Mouse (Mus musculus): ENCODE measurements around the gene Zfp870.

The Zfp870 gene

DNA sequence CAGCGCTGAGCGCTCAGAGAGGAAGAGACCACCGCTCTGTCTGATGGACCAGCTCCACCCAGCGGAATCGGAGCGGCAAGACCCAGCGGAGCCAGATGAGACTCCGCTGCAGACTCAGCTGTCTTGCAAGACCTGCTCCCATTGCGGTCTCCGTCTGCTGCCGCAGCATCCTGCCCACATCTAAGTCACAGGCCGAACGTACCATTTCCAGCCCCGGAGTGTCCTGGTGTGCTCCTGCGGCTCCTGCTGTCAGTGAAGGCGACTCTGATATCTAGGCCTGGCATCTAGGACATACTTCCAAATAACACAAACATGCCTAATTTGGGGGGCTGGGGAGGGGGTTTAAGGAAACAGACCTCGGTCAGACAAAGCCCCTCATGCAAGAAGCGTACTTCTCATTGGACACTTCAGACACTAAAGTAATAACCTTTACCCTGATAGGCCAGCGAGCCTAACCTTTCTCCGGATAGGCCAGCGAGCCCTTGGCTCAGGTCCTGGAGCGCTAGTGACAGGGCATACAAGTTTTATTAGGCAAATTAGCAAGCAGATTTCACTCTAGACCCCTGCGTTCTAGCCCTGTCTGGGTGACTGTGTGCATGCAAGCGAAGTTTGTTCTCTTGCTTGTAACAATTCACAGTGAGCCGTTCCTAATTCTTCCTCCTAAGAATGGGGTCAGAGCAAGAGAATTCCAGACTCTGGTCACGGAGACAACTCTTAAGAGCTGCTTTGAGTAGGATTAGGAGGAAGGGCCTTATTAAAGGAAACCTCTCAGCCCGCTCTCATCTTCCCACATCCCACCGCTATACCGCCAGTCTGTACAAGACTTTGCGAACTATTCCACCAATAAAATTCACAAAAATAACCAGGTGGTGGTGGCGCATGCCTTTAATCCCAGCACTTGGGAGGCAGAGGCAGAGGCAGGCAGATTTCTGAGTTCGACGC is at the start of gene Zfp870:
Zfp870 (minus strand) TSS at position 404 of the 942 bp plus-strand sequence.
- peak; percentile 89 for DNase-seq

DNA sequence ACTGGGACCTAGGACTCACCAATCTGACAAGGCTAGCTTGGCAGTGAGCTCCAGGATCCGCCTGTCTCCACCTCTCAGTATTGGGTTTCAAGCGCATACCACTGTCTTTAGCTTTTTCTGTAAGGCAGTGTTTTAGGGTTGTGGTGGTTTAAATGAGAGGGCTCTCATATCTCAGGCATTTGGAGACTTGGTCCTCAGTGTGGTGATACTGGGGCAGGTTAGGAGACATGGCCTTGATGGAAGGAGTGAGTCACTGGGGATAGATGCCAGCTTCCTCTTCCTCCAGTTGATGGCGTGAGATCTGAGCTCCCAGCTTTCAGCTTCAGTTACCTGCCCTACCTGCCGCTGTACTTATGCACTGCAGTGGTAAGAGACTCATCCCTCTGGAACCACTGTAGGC is 48.4 kb upstream of the Zfp870 start:
- no peak for DNase-seq

DNA sequence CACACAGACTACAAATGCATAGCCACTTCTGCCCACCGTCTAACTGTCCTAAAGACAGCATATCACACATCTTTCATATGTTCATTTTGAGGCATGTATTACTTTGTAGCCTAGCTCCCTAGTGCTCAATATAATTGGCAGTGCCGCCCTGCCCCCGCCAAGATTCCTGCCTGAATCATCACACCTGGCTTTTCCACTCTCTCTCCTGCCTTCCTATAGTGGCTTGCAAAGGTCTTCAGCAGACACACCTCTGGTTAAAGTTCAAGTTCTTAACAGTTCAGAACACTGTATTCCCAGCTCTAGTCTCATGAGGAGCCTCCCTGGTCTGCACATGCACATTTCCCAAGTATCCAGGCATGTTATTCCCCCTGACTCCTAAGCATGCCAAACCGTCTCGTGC is 36.4 kb upstream of the Zfp870 start:
- no peak for DNase-seq

DNA sequence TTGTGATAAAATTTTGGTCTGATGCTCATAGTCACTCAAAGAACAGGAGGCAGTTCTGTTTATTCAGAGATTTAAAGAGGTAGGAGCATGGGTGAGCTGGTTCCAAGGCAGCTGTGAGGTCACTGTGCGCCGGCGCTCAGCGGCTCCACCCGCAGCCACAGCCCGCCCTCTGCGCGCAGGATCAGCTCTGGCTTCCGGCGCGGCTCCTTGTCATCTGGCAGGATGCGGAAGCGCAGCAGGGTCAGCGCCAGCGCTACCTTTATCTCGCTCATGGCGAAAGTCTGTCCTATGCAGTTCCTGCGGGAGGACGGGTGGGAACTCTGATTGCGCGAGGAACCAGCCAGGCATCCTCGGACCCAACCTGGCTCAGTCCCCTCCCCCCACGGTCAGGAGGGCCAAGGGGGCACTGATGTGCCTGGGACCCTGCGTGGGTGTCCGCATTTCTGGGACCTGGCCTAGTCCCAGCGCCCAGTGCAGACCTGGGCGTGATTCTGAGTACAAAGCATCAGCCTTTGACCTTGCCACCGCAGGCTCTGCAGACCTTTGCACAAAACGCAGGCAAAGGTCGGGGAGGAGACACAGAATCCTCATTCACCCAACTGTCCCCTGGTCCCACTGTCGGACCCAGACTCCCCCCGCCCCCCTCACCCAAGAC is 33.3 kb upstream of the Zfp870 start:
- DNase-seq: peak; percentile 77

DNA sequence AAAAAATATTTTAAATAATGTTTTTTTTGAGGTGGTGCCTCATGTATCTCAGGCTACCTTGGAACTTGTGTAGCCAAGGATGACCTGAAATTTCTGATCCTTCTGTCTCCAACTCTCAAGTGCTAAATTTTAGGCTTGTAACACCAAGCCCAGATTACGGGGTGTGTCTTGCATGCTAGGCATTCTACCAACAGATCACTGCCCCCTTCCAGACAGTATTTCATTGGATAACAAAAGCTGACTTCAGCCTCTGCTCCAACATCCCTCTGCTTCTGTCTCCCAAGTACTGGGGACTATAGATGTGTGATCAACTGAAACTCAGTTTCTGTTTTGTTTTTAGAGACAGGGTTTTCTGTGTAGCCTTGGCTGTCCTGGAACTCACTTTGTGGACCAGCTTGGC is 32.2 kb upstream of the Zfp870 start:
- no peak for DNase-seq

DNA sequence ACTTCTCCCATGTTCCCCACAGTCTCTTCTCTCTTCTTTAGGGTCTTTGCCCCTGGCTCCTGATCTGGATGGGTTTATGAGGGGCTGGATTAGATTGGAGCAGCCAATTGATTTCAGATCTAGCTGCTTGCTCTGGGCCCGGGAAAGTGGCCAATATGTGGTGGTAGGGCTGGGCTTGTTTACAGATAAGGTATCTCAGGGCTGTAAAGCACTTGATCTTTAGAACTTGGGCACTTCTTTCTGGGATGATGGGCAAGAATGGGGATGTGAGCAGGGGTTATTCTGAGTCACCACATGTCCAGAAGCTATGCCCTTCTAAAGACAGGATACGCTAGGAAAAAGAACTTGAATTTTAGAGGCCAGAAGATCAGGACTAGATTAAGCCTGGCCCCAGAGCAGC is 27.7 kb upstream of the Zfp870 start:
- no peak for DNase-seq

DNA sequence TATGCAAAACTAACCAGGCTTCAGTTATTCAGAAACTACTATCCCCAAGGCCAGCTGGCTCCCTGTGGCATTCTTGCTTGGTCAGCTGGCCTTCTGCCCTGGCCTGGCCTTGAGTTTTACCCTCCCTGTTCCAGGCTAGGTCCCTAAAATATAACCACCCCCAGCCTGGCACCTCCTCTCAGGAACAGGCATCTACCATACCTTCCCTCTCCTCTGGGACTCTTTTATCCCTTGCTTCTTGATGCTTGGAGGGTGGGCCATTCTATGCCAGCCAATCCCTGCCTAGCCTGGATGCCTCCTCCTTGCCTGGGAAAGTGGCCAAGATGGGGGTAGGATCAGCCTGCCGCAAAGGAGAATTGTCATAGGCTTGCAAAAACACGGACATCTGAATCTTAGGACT is 25.7 kb upstream of the Zfp870 start, which contains the start of gene Cyp4f14:
Cyp4f14 (minus strand) TSS at position 212 of the 400 bp plus-strand sequence.
- DNase-seq: peak; percentile 9

DNA sequence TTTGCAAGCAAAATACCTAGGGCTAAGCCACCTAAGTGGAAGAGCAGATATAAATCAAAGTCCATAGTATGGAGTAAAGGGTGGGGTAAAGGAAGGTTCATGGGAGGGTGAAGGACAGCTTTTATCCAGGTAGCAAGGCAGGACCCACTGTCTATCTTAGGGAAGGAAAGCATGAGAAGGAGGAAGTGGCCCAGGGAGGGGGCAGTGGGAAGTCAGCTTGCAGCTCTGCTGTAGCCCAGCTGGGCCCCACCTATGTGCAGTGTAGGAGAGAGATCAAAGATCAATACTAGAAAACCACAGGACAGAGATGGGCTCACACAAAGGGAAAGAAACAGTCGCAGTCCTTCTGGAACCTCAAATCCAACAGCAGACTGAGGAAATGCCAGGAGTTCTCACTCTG is 24.6 kb upstream of the Zfp870 start:
- no peak for DNase-seq

DNA sequence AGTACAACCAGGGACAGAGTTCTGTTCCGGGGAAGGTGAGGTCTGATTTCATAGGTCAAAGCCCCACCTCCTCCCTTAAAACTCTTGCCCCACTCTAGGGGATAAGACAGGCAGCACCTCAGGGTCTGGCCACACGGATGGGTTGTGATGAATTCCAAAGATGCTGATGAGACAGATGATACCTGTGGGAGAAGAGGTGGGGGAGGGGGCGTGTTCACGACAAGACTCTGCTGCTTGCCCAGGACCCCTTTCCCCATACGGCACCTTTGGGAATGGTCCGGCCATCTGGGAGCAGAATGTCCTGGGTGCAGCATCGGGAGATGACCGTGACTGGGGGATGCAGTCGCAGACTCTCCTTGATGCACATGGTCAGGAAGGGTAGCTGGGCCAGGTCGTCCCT is 14.7 kb upstream of the Zfp870 start:
- no peak for DNase-seq

DNA sequence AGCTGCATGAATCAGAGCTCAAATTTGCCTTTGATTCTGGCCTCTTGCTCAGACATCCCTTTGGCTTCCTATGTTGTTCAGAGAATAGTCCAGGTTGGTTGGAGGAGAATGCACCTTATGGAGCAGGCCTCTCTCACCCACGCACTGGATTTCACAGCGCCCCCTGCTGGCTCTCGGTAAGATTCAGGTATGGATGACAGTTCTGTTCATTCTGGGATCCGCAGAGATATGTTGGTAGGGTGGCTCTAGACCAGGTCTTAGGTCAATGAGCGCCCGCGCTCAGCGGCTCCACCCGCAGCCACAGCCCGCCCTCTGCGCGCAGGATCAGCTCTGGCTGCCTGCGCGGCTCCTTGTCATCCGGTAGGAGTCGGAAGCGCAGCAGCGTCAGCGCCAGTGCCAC is 13.8 kb upstream of the Zfp870 start:
- peak; percentile 12 for DNase-seq

DNA sequence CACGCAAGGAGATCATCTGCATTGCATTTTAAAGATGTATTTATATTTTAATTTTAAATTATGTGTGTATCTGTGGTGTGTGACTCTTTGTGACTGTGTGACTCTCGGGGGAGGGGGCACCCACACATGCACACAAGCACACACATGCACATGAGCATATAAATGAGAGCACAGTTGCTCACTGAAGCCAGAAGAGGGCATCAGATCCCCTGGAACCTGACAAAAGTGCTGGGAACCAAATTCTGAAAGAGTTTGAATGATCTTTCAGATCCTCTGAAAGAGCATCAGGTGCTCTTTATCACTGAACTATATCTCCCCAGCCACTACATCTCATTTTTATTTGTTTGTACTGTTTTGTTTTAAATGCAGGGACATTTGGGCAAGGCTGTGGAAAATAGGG is 13.0 kb upstream of the Zfp870 start:
- DNase-seq: no peak

DNA sequence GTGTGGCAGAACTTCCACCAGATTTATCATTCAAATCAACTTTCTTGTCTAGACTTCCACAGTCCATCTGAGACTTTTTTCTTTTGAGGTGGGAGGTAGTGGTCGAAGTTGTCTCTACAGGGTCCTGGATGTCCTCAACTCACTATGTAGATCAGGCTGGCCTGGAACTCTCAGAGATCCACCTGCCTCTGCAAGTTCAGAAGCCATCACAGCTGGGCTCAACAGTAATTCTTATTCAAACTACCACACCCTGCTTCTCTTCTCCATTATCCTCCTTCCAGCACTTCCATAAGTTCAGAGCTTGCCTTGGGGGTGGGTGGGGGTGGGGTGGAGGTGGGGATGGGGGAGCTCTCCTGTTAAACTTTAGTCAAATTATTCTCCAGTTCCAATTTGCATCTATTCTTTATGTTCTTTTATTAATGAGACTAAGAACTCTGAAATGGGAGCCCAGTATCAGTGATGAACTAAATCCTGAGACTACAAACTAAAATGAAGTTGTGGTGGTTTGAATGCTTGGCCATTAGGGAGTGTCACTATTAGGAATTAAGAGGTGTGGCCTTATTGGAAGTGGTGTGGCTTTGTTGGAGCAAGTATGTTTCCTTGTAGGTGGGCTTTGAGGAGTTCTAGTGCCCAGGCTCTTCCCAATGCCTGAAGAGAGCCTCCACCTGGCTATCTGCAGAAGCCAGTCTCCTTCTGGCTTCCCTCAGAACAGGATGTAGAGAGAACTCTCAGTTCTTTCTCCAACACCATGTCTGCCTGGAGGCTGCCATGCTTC is 10.5 kb upstream of the Zfp870 start:
- no peak for DNase-seq

DNA sequence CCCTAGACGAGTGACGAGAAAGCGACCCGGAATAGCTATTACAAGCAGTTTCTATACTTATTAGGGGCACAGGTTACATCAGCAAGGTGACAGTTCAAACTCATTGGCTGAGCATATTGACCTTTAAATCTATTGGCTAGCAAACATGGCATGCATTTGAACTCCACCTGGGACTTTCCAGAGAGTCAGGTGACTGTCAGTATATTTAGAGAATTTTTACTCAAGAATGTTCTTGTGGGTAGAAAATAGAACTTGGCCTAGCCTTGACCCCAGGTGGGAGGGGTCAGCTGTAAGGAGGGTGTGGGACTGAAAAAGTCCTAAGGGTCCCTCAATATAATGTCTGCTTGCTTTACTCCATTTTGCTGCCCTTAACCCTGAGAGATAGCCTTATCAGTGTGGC is 4.0 kb upstream of the Zfp870 start:
- DNase-seq: no peak

DNA sequence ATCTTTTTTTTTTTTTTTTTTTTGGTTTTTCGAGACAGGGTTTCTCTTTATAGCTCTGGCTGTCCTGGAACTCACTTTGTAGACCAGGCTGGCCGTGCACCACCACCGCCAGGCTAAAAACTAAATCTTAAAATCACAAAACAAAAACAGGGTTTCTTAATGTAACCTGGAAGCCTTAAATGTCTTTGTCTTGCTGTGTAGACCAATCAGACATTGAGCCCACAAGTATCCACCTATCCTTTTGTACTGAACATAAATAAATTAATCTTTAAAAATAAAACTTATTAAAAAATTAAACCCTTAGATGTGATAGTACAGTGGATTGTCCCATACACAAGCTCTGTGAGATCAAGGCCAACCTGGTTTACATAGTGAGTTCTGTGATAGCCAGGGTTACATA is 2.5 kb upstream of the Zfp870 start:
- DNase-seq: no peak

DNA sequence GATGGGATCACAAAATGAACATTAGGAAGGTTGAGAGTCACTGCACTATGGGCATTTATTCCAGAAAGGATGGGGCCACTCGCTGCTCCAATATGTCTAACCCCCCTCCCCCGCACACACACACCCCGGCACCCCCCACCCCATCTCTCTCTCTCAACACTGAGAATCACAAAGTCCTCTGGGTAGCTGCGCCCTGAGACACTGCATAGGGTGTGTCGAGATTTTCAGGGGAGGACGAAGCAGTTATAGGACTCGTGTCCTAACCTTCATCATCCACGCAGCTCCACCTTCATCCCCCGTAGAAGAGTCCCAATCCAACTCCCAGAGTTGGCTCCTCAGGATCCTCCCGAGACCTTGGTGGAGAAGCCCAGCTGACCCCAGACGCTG is 597 bp downstream of the Zfp870 start:
- DNase-seq: no peak

DNA sequence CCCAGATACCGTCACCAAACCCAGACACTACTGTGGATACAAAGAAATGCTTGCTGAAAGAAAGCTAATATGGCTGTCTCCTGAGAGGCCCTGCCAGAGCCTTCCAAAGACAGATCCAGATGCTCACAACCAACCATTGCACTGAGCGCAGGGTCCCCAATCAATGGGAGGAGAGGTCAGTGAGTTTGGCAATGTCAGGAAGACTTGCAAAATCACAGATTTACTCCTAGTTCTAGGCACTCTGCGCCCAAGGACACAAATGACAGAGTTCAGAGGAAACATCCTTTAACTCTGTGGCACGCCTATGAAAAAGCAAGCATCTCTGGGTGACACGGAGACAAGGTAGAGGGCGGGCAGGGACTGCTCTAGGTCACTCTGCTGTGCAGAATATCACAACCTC is 1.8 kb downstream of the Zfp870 start:
- no peak for DNase-seq

DNA sequence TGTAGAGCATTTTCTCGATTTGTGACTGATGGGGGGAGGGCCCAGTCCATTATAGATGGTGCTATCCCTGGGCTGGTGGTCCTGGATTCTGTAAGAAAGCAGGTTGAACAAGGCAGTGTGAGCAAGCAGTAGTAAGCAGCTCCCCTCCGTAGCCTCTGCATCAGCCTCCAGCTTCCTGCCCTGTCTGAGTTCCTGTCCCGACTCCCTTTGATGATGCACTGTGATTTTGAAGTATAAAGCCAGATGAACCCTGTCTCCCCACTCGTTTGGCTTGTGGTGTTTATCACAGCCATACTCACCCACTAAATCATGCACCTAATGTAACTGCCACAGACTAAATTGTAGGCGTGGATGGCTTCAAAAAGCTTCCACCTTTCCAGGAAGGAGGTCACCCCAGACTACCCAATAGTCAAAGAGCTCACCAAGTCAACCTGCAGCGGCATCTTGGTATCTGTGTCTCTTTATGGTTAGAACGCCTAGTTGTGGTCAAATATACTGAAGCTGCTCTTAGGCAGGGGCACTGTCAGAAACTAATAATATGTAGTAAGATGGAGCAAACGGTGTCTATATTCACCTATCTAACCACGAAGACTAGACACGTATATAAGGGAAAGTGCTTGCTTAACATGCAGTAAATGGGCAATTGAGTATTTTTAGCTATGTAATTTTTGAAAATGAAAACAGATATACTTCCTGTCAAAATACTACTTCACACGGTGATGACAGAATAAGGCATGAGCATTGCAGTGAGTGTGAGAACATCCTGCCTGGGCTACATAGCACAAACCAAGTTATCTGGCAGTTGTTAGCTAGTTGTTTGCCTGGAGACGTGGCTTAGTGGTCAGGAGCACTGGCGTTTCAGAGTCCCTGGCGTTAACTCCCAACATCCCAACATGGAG is 10.9 kb downstream of the Zfp870 start:
- DNase-seq: no peak

DNA sequence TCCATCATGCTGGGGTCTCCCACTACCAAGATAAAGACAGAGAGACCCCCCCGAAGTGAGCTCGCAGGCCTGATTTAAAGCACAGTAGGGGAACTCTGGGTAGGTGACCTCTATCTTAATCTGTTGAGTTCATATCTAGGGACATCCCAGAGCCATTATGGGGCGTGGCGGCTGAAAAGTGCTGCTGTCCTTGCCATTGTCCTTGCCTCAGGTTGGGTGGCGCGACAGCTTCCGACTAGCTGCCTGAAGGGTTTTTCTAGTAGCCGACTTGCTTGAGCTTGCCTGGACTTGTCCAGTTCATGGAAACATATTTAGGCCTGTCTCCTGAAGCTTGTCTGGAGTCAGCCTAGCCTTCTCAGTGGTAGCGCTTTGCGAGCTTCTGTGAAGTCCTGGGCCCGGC is 12.7 kb downstream of the Zfp870 start:
- no peak for DNase-seq

DNA sequence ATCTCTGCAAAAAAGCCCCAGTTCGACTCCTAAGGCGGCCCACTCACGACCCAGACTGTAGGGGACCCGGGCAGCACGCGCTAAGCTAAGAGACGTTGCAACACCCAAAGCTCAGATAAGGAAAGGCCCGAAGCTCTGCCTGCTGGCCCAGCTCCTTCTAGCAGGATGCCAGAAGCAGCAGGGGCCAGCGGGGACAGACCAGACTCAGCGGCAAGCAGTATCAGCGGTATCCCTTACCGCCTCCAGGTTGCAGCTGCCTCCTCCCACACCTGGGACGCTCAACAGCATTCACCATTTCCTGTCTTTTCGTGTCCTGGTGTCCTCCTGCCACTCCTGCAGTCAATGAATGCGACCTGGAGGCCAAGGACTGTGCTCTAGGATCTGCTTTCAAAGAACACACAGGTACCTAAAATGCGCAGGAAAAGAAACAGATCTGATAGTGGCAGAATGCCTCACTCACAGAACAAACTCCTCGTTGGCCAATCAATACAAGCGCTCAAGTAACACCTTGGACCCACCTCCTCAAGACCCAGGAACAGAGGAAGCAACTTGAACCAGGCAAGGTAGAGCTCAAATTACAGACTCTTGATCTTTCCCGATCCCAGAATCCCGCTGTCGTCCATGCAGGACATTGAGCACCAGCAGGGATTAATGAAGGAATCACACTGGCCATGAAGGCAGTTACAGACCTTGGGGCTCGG is 13.8 kb downstream of the Zfp870 start:
- DNase-seq: no peak

DNA sequence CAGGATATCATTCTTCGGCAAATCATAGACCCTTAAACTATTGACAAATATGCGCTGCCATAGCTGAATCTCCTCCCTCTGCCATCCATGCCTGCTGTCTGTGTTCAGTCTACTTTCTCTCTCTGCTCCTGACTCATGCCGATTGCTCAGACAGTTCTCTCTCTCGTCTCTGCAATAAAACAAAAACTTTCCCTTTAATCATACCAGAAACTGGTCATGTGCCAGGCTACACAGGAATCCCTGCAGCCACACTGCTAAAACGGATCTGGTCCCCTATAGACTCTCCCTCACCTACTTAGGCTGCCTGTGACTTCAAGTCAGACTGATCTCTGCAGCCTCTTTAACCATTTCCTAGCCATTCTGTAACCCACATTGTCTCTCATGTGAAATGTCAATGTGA is 18.7 kb downstream of the Zfp870 start:
- DNase-seq: no peak

DNA sequence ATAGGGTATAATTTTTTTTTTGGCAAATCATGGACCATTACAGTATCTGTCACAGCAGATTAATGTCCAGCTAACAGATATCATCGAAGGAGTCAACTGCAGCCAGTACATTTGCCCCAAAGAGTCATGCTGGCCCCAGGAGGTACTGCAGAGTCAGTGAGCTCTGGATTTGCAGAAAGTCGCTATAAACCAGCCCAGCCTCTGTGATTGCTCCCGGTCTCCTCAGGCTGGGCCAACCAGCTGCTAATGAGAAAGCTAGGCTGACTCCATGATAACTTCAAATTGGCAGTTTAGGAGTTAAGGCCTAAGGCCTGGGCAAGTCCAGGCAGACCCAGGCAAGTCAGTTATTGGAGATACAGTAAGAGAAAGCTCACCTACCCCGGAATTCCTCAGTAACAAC is 19.4 kb downstream of the Zfp870 start:
- no peak for DNase-seq

DNA sequence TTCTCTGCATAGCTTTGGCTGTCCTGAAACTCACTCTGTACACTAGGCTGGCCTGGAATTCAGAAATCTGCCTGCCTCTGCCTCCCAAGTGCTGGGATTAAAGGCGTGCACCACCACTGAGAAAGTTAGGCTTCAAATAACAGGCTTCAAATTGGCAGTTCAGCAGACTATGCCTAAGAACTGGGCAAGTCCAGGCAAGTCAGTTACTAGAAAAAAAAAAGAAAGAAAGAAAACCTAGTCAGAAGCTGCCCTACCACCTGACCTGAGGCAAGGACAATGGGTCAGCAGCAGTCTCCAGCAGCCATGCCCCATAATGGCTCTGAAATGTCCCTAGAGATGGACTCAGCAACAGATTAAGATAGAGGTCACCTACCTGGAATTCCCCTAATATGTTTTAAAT is 20.0 kb downstream of the Zfp870 start:
- DNase-seq: no peak

Measured in right cerebral cortex, adult 18-20 months (tissue).